20 mouse cellular contexts compared by ENCODE assay signal in genomic region chr19:32492981-32493380, GRCm38 (mm10). TPM values are rescaled to one million over a fixed set of nuclear protein-coding genes. Genes with fewer than 3 reads are reported as not detected.
DNase-seq lines count a peak whose midpoint lies in the region; ATAC-seq and TF ChIP-seq lines count a peak whose summit lies in the region.
"Had no signal": no experiment of that assay in that cellular context is flagged by ENCODE, and none has a peak within 500 bp of the region (broad histone marks: within the 10 kb centered on the region; RNA-seq: fewer than 3 reads in every experiment).

No protein-coding gene starts in this region.

- H3K4me2 ChIP-seq in midbrain, embryonic 11.5 days, result no peak overlapping the region
- no peak overlapping the region for H3K4me2 ChIP-seq in intestine, postnatal 0 days (replicated peaks; ENCODE audit: low read depth)
- H3K4me2 ChIP-seq: embryonic facial prominence, embryonic 12.5 days; forebrain, embryonic 13.5 days; forebrain, embryonic 15.5 days had no signal

- no peak for ATAC-seq in midbrain, embryonic 11.5 days (ENCODE audit: low FRiP score)
- ATAC-seq in intestine, postnatal 0 days, result no peak
- ATAC-seq: activated CD4-positive, CD25-positive, alpha-beta regulatory T cell, adult 4 months; forebrain, embryonic 13.5 days; forebrain, embryonic 15.5 days; forebrain, postnatal 0 days; Patski had no signal

- 92% methylated on average over 5 of the region's 5 CpGs for WGBS in midbrain, embryonic 11.5 days
- WGBS in midbrain, embryonic 10.5 days, result 90% methylated on average over 5 of the region's 5 CpGs
- WGBS in intestine, postnatal 0 days, result 89% methylated on average over 5 of the region's 5 CpGs

- no peaks in the 10 kb centered on the region for H3K9me3 ChIP-seq in midbrain, embryonic 11.5 days (ENCODE audit: control insufficient read depth, low read length)
- no peaks in the 10 kb centered on the region for H3K9me3 ChIP-seq in midbrain, embryonic 10.5 days (replicated peaks)
- no peaks in the 10 kb centered on the region for H3K9me3 ChIP-seq in intestine, postnatal 0 days (ENCODE audit: control insufficient read depth)
- H3K9me3 ChIP-seq: embryonic facial prominence, embryonic 10.5 days; embryonic facial prominence, embryonic 12.5 days; forebrain, embryonic 13.5 days; forebrain, embryonic 15.5 days had no signal

- H3K27me3 ChIP-seq in midbrain, embryonic 11.5 days (ENCODE audit: control insufficient read depth, insufficient read depth, low read length), result no peaks in the 10 kb centered on the region
- H3K27me3 ChIP-seq in midbrain, embryonic 10.5 days (ENCODE audit: low read depth, poor library complexity, severe bottlenecking), result no peaks in the 10 kb centered on the region
- H3K27me3 ChIP-seq in intestine, postnatal 0 days (replicated peaks; ENCODE audit: control insufficient read depth, insufficient read depth, low read length), result no peaks in the 10 kb centered on the region
- H3K27me3 ChIP-seq: embryonic facial prominence, embryonic 12.5 days; forebrain, embryonic 13.5 days; forebrain, embryonic 15.5 days; Patski had no signal

- no peaks in the 10 kb centered on the region for H3K4me1 ChIP-seq in midbrain, embryonic 11.5 days (ENCODE audit: control insufficient read depth, insufficient read depth, low read length)
- H3K4me1 ChIP-seq in midbrain, embryonic 10.5 days, result peaks cover 6% of the 10 kb centered on the region
- H3K4me1 ChIP-seq in intestine, postnatal 0 days (replicated peaks; ENCODE audit: control insufficient read depth, insufficient read depth, low read length), result no peaks in the 10 kb centered on the region
- H3K4me1 ChIP-seq: embryonic facial prominence, embryonic 12.5 days had no signal

- no peak for DNase-seq in layer of hippocampus, adult 2 months (ENCODE audit: low spot score in 2 of 2)
- DNase-seq in layer of hippocampus, adult 9-11 months, result no peak
- DNase-seq in midbrain, embryonic 11.5 days (ENCODE audit: low spot score, missing footprints), result peak; percentile 70
- no peak for DNase-seq in midbrain, embryonic 10.5 days (ENCODE audit: low spot score)
- DNase-seq: adrenal gland, adult 8-10 months; adrenal gland, postnatal 14 days; adrenal gland, postnatal 36 days; cerebellum, adult 11-12 months; cerebellum, adult 2 months; cerebellum, adult 9-10 months; cerebellum, postnatal 10 days; cerebellum, postnatal 25 days; forebrain, postnatal 0 days had no signal

- H3K27ac ChIP-seq in layer of hippocampus, adult 2 months, result peak overlapping the region; percentile 73
- no peak overlapping the region for H3K27ac ChIP-seq in midbrain, embryonic 11.5 days (ENCODE audit: low read depth, low read length)
- H3K27ac ChIP-seq in midbrain, embryonic 10.5 days (replicated peaks), result no peak overlapping the region
- H3K27ac ChIP-seq in intestine, postnatal 0 days (ENCODE audit: low read depth, low read length), result no peak overlapping the region
- H3K27ac ChIP-seq: embryonic facial prominence, embryonic 10.5 days; embryonic facial prominence, embryonic 12.5 days; forebrain, embryonic 13.5 days; forebrain, embryonic 15.5 days had no signal

- H3K9ac ChIP-seq in midbrain, embryonic 11.5 days (ENCODE audit: low read length), result no peak overlapping the region
- no peak overlapping the region for H3K9ac ChIP-seq in intestine, postnatal 0 days (ENCODE audit: low read depth, low read length)
- H3K9ac ChIP-seq: embryonic facial prominence, embryonic 12.5 days; forebrain, embryonic 13.5 days; forebrain, embryonic 15.5 days; forebrain, postnatal 0 days had no signal

- H3K36me3 ChIP-seq in midbrain, embryonic 11.5 days (ENCODE audit: control insufficient read depth, insufficient read depth, low read length), result peaks cover 6% of the 10 kb centered on the region; the same call in 1 of the 2 replicates
- H3K36me3 ChIP-seq in midbrain, embryonic 10.5 days, result peaks cover 62% of the 10 kb centered on the region
- peaks cover 38% of the 10 kb centered on the region for H3K36me3 ChIP-seq in intestine, postnatal 0 days (ENCODE audit: control insufficient read depth, insufficient read depth)

- 0 out of 2 replicates have a peak overlapping the region, but pooled peaks have one; percentile 6 for H3K4me3 ChIP-seq in layer of hippocampus, adult 2 months
- H3K4me3 ChIP-seq in midbrain, embryonic 11.5 days (ENCODE audit: low read depth, low read length), result no peak overlapping the region
- no peak overlapping the region for H3K4me3 ChIP-seq in midbrain, embryonic 10.5 days
- no peak overlapping the region for H3K4me3 ChIP-seq in intestine, postnatal 0 days (ENCODE audit: low read depth, low read length)
- H3K4me3 ChIP-seq: embryonic facial prominence, embryonic 10.5 days; embryonic facial prominence, embryonic 12.5 days; forebrain, embryonic 13.5 days; forebrain, embryonic 15.5 days had no signal

- no peak for TF ChIP-seq CTCF in layer of hippocampus, adult 2 months (conservative IDR thresholded peaks at IDR 0.05)
- TF ChIP-seq CTCF in intestine, postnatal 0 days (IDR thresholded peaks at IDR 0.05; ENCODE audit: low read depth), result no peak

RNA-seq across cellular contexts. Expression of gene Minpp1, which starts 7.4 kb away (rescaled TPM):
- 10 to 100 TPM; 58.2 to 64.3 TPM for total RNA-seq in layer of hippocampus, adult 2 months (2021)
- polyA plus RNA-seq in midbrain, embryonic 11.5 days (2014; fragmentation: Nextera tagmentation; extraction: Ambion mirVana), result 68.9 and 73.8 TPM in 2 replicates
- 70.1 and 77.0 TPM in 2 replicates for polyA plus RNA-seq in midbrain, embryonic 10.5 days (2016; fragmentation: Nextera tagmentation; extraction: Ambion mirVana)
- polyA plus RNA-seq in intestine, postnatal 0 days (2015; fragmentation: Nextera tagmentation; extraction: Ambion mirVana), result 62.3 and 68.7 TPM in 2 replicates

RNA-seq across cellular contexts. Expression of gene Rpl9-ps6, which starts 26.6 kb away (rescaled TPM):
- 10 to 100 TPM; 30.6 to 35.4 TPM for total RNA-seq in layer of hippocampus, adult 2 months (2021)
- polyA plus RNA-seq in midbrain, embryonic 11.5 days (2014; fragmentation: Nextera tagmentation; extraction: Ambion mirVana), result 78.5 and 81.3 TPM in 2 replicates
- polyA plus RNA-seq in midbrain, embryonic 10.5 days (2016; fragmentation: Nextera tagmentation; extraction: Ambion mirVana), result 61.1 and 64.9 TPM in 2 replicates
- 89.1 and 99.6 TPM in 2 replicates for polyA plus RNA-seq in intestine, postnatal 0 days (2015; fragmentation: Nextera tagmentation; extraction: Ambion mirVana)
